Mouse (Mus musculus) thymus, adult 2 months (tissue): ENCODE measurements around the gene P2rx1.

ENCODE experiments used
- CTCF ChIP-seq: fragments of 200-500 bp; IDR thresholded peaks from 2 replicates; pipeline ENCODE4 v1.5.1; 2012; ENCODE audit warnings: mild to moderate bottlenecking, control low read depth, low read length, moderate library complexity, borderline replicate concordance; ENCODE audit not compliant: control insufficient read depth, poor library complexity, insufficient read depth; ENCODE audit errors: extremely low read depth
- POLR2A ChIP-seq: fragments of 200-500 bp; IDR thresholded peaks from 2 replicates; pipeline ENCODE4 v1.6.1; 2012; ENCODE audit warnings: mild to moderate bottlenecking, low read length, control low read depth, moderate library complexity; ENCODE audit not compliant: control insufficient read depth, poor library complexity, insufficient read depth; ENCODE audit errors: extremely low read depth

GRCm38 (mm10) chr11:73016103-73016420 is 17.2 kb downstream of the P2rx1 start:
- no peak for TF ChIP-seq CTCF
- no peak for TF ChIP-seq POLR2A
